In the genomic region with DNA sequence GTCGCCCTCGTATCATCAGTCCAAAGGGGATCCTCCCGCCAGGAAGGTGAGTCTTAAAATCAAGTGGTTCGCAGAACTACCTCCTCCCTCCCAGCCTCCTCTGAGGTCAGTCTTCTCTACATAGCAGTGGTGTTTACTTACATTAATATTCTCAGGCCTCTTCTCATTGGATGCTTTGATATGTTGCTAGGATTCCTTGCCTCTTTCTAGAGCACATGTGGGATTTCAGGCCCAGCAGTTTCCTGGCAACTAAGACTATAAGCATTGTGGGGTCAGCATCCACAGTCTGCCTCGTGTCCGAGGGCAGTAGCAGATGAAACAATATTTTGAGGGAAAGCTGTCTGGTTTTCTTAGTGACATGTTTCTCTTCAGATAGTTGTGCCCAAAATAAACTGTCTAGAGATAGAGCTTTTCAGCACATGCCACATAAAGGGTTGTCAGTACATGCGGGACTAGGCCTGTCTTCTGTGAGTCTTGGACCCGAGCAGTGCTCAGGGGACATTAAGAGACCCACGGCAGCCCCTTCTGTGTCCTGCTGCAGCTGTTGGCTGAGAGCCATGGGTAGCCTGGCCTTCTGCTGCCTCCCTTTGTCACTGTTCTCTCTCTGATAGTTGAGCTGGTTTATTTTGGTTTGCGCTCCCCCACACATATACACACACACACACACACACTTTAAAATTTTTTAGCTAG, we compare ENCODE assay signal across 11 mouse cellular contexts.
DNase-seq lines count a peak whose midpoint lies in the region; ATAC-seq and TF ChIP-seq lines count a peak whose summit lies in the region.
"Had no signal": no experiment of that assay in that cellular context is flagged by ENCODE, and none has a peak within 500 bp of the region (broad histone marks: within the 10 kb centered on the region; RNA-seq: fewer than 3 reads in every experiment).

No protein-coding gene starts in this region.

- intact Hi-C loops in left cerebral cortex, adult 2 months (cut with DNase I) = loop anchor here (5.0 kb wide), 1 partner anchor 86 kb away; no protein-coding TSS in a partner anchor
- intact Hi-C loops in left cerebral cortex, postnatal 10 days (cut with DNase I) = no loop called here
- intact Hi-C loops in gastrocnemius, postnatal 14 days (cut with DNase I; ENCODE audit: low total_unique reads) = no loop called here

- H3K4me3 ChIP-seq in forebrain, embryonic 14.5 days (ENCODE audit: low read depth, low read length) = no peak overlapping the region
- no peak overlapping the region for H3K4me3 ChIP-seq in forebrain, embryonic 13.5 days
- no peak overlapping the region for H3K4me3 ChIP-seq in left cerebral cortex, adult 2 months
- H3K4me3 ChIP-seq in midbrain, embryonic 13.5 days (replicated peaks) = no peak overlapping the region

- H3K4me1 ChIP-seq in forebrain, embryonic 14.5 days (ENCODE audit: control insufficient read depth, insufficient read depth, low read length) = peaks cover 3% of the 10 kb centered on the region; the same call in 1 of the 2 replicates
- peaks cover 9% of the 10 kb centered on the region; the same call in 1 of the 2 replicates for H3K4me1 ChIP-seq in forebrain, embryonic 13.5 days
- H3K4me1 ChIP-seq in midbrain, embryonic 13.5 days (replicated peaks) = peaks cover 10% of the 10 kb centered on the region; the same call in 1 of the 2 replicates

- H3K4me2 ChIP-seq in forebrain, embryonic 14.5 days (ENCODE audit: low read length) = no peak overlapping the region
- H3K4me2 ChIP-seq in forebrain, embryonic 13.5 days = no peak overlapping the region
- H3K4me2 ChIP-seq in midbrain, embryonic 13.5 days (replicated peaks) = no peak overlapping the region

- DNase-seq in forebrain, embryonic 14.5 days (ENCODE audit: low spot score) = peak; percentile 35
- DNase-seq in left cerebral cortex, adult 2 months (ENCODE audit: extremely low spot score in 1 of 2, low spot score in 2 of 2) = no peak
- no peak for DNase-seq in left cerebral cortex, postnatal 10 days (ENCODE audit: extremely low spot score in 1 of 2, low spot score in 2 of 2)
- DNase-seq in heart, postnatal 4 days = peak; percentile 48
- DNase-seq in adrenal gland, postnatal 36 days = no peak
- DNase-seq in gastrocnemius, postnatal 14 days = no peak
- DNase-seq: B cell, adult 2 months; forebrain, postnatal 0 days had no signal

- no peaks in the 10 kb centered on the region for H3K27me3 ChIP-seq in forebrain, embryonic 14.5 days (replicated peaks; ENCODE audit: control insufficient read depth, insufficient read depth, low read length)
- H3K27me3 ChIP-seq in forebrain, embryonic 13.5 days = no peaks in the 10 kb centered on the region
- no peaks in the 10 kb centered on the region for H3K27me3 ChIP-seq in midbrain, embryonic 13.5 days
- H3K27me3 ChIP-seq: Patski had no signal

- H3K27ac ChIP-seq in forebrain, embryonic 14.5 days (ENCODE audit: low read depth, low read length) = peak overlapping the region; percentile 48; the same call in 1 of the 2 replicates
- H3K27ac ChIP-seq in forebrain, embryonic 13.5 days = no peak overlapping the region
- peak overlapping the region; percentile 6; the same call in 1 of the 2 replicates for H3K27ac ChIP-seq in left cerebral cortex, adult 2 months
- H3K27ac ChIP-seq in midbrain, embryonic 13.5 days = peak overlapping the region; percentile 55

- H3K36me3 ChIP-seq in forebrain, embryonic 14.5 days (ENCODE audit: control insufficient read depth, insufficient read depth, low read length) = no peaks in the 10 kb centered on the region
- no peaks in the 10 kb centered on the region for H3K36me3 ChIP-seq in forebrain, embryonic 13.5 days (ENCODE audit: poor library complexity, severe bottlenecking)
- 0 out of 2 replicates have a peak, but pooled peaks cover 3% of the 10 kb centered on the region for H3K36me3 ChIP-seq in midbrain, embryonic 13.5 days

- WGBS in forebrain, embryonic 14.5 days = 74% methylated on average over 10 of the region's 10 CpGs
- WGBS in forebrain, embryonic 13.5 days = 75% methylated on average over 10 of the region's 10 CpGs
- 70% methylated on average over 10 of the region's 10 CpGs for WGBS in midbrain, embryonic 13.5 days

- no peak overlapping the region; the same call in 1 of the 2 replicates for H3K9ac ChIP-seq in forebrain, embryonic 14.5 days (ENCODE audit: low read length)
- H3K9ac ChIP-seq in forebrain, embryonic 13.5 days = no peak overlapping the region
- no peak overlapping the region for H3K9ac ChIP-seq in midbrain, embryonic 13.5 days (replicated peaks)
- H3K9ac ChIP-seq: forebrain, postnatal 0 days had no signal

- 0 out of 2 replicates have a peak, but pooled peaks have one; percentile 29 for ATAC-seq in forebrain, embryonic 14.5 days
- no peak for ATAC-seq in forebrain, embryonic 13.5 days
- ATAC-seq in midbrain, embryonic 13.5 days = peak; percentile 77; the same call in 1 of the 2 replicates
- ATAC-seq: forebrain, postnatal 0 days; Patski had no signal

- no peak for TF ChIP-seq CTCF in left cerebral cortex, adult 2 months (IDR thresholded peaks at IDR 0.05)

- no peaks in the 10 kb centered on the region for H3K9me3 ChIP-seq in forebrain, embryonic 14.5 days (replicated peaks; ENCODE audit: control insufficient read depth, low read length)
- H3K9me3 ChIP-seq in forebrain, embryonic 13.5 days (replicated peaks) = peaks cover 3% of the 10 kb centered on the region; the same call in 1 of the 2 replicates
- no peaks in the 10 kb centered on the region for H3K9me3 ChIP-seq in midbrain, embryonic 13.5 days

Comparison
In these comparisons a context has a peak if more than half of its experiments do, and no peak if none do; other contexts are left out.
1. DNase-seq: peak in forebrain, embryonic 14.5 days (single experiment) and heart, postnatal 4 days (single experiment); none in left cerebral cortex, adult 2 months (0 of 2), left cerebral cortex, postnatal 10 days (0 of 2), adrenal gland, postnatal 36 days (0 of 2) and gastrocnemius, postnatal 14 days (single experiment).